Mouse (Mus musculus) retina, postnatal 1 day (tissue): ENCODE measurements around the gene Gpr137c.
A peak's percentile ranks its signal among the peaks of the same experiment; 100 is the strongest.

ENCODE experiments used
- DNase-seq: peaks from one replicate; pipeline ENCODE4 v3.0.0-alpha.2; 2012

Gene Gpr137c

DNA sequence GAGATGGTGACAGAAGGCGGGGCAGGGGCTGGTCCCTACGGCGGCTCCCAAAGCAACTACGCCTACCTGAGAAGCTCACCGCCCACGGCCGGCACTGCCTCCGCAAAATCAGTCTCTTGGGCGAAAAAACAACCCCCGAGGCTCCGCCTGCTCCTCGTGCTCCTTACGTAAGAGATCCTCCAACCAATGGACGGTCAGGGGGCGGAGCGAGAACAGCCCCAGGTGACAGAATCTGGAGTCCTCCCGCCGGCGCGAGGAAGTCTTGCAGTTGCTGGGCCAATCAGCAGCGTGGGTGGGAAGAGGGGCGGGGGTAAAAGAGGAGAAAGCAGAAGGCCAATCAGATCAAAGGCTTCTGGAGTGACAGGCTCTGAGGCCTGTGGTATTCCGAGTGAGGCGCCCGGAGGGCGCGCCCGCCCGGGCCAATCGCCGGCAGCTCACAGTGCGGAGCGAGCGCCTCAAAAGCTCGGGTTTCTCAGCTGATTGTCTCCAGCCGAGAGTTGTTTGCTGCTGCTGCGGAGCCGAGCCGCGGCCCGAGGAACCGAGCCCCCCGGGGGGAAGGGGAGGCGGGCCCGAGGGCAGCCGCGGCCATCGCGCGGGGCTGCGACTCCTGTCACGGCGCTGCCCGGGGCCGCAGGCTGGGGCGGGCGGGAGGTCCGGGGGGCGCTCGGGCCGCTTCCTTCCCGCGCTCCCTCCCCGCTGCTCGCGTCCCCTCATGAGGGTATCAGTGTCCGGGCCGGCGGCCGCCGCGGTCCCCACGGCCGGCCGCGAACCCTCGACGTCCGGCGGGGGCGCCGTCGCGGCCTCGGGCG is at the start of gene Gpr137c:
Gene Gpr137c (plus strand): TSS at position 437 of the 809 bp plus-strand sequence.
- DNase-seq = peak; percentile 100

DNA sequence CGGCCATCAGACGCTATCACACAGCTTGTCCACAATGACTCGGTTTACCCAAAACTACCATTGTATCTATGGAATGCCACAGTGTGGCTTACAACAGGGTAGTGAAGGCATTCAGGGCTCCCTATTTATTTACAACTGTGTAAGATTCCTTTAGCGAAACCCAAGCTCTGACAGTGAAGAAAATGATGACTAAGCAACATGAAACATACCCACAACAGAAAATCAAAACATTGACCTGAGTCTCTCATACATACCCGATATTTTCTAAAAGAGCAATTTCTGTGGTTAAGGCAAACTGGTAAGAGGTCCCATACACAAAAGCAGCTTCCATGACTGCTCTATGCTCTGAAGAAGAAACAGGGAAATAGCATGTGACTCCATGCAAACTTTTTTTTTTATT is 47.3 kb upstream of the Gpr137c start:
- DNase-seq = no peak

DNA sequence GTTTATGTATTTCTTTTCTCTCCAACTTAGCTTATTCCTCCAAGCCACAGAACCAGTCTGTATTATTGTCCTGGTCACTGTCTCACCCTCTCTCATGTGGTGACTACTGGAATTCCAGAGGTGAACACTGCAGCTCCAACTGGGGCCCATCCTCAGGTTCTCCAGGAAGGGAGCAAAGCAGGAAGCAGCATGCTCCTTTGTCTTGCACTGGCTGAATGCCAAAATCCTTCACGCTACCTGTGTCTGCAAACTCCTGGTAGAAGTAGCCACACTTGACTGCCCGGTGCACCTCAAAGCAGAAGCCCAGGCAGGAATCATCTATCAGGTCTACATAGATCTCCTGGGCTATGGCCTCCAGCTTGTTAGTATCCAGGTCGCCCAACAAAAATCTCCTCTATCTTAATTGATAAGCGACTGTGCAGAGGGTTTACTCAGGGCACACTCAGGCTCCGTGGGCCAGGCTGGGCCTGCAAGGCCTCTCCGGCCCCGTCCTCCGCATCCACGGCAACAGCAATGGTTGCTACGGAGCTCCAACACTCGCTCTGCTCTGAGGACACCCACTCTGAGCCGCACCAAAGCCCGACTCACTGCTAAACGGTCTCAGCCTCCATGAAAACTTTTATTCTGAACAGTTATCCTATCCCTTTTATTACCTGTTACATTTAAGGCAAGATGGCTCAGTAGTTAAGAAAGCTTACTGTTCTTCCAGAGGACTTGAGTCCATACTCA is 44.3 kb upstream of the Gpr137c start:
- DNase-seq = no peak

DNA sequence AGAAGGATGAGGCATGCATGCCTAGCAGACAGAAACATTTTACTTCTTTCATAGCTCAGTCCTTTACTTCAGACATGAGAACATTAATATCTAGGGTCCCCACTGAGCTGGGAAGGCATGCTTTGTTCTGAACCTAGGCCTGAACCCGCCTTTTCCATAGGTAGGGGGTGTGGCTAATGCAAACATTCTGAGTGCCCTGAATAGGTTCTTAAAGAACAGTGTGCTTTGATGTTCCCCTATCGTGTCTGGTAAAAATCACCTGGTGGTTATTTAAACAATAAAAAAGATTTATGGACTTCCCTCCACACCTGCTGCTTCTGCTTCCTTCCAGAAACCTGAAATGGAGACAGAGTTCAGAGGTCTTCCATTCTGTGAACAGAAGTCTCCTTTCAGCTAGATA is 40.3 kb upstream of the Gpr137c start:
- DNase-seq = no peak

DNA sequence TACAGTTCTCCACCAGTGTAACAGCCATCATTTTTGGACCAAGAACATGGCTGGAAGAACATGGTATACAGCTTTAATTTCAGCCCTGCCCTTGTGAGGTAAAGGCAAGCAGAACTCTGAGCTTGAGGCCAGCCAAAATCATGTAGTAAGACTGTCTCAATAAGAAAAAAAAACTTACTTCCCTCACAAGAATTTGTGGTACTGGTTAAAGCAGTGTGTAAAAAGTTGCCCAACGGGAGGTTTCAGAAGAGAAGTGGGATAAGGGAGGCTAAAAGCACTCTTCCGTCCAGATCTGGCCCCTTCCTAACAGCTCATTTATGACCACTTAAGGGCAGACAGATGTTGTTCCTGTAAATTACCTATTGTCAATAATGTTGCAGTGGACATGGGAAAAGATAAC is 39.9 kb upstream of the Gpr137c start:
- DNase-seq = no peak

DNA sequence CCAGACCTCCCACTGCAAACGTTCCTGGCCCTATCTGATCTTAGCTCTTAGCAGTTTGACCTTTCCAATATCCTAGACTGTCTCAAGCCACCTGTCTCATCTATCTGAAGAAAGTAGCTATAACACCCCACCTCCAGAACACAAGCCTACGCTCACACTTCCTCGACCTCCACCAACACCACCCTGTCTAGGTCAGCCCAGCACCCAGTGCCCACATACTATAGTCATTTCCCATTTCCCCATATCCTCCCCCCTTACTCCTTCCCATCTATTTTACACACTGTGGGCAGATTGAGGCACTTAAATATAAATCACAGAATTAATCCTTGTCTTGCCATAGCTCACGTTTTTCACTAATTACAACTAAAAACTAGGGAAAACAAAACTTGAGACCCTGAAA is 37.9 kb upstream of the Gpr137c start:
- DNase-seq = no peak

- DNase-seq = no peak
Observed at GRCm38 (mm10) chr14:45190999-45191398, 28.5 kb upstream of the Gpr137c start.

GRCm38 (mm10) chr14:45200607-45201006 is 18.9 kb upstream of the Gpr137c start:
- DNase-seq = no peak

- DNase-seq = no peak
Observed at GRCm38 (mm10) chr14:45210683-45211082, 8.8 kb upstream of the Gpr137c start.

- DNase-seq = no peak
Observed at GRCm38 (mm10) chr14:45211431-45211830, 8.1 kb upstream of the Gpr137c start.

GRCm38 (mm10) chr14:45216711-45217340 is 2.7 kb upstream of the Gpr137c start:
- DNase-seq = no peak

DNA sequence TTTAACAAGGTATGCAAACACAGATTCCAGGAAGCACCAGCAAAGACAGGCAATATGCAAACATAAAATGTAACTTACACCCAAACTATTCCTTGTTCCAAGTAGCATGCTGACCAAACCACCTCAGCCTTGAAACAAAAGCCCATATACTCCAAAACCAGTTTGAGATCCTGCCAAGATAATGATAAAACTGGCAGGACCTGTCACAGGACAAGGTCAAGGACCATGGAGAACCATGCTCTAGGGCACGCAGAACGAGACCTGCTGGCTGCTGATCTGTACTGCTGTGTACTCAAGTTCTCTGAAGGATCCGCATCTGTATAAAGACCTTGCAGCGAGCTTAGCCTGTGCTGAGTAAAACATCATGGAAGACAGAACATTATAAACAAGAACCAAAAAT is 1.8 kb upstream of the Gpr137c start:
- DNase-seq = no peak

- DNase-seq = peak; percentile 91
Observed at GRCm38 (mm10) chr14:45220090-45220956, 806 bp downstream of the Gpr137c start, which contains the start of gene Txndc16. Gene Txndc16, minus strand, starts transcription at chr14:45220328.

DNA sequence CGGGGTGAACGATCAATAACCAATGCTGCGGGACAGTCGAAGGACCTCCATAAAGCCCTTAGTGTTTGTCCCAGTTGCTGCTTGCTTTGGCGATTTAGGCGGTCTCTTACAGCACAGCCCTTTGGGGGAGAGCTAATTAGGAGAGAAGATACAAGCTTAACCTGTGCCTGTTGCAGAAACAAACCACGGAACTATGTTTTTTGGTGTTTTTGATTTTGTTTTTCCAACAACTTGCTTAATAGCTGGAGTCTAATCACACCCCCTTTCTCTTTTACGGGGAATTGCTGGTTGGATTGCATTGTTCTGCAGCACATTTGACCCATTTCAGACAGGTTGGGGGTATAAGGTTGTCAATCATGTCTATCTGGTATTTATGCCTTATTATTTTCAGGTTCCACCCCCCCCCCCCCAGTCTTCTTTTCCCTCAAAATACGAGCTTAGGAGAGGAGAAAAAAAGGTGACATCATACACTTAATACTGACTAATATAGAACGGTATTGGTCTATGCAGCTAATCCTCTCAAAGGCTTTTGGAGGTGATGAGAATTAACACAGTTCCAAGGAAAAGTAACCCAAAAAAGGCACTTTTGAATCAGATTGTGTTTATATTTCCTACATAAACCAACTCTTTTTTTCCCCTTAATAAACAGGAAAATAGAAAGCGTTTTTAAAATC is 1.6 kb downstream of the Gpr137c start:
- no peak for DNase-seq

GRCm38 (mm10) chr14:45239042-45239441 is 19.5 kb downstream of the Gpr137c start:
- DNase-seq = no peak

GRCm38 (mm10) chr14:45241613-45242012 is 22.1 kb downstream of the Gpr137c start:
- DNase-seq = no peak

DNA sequence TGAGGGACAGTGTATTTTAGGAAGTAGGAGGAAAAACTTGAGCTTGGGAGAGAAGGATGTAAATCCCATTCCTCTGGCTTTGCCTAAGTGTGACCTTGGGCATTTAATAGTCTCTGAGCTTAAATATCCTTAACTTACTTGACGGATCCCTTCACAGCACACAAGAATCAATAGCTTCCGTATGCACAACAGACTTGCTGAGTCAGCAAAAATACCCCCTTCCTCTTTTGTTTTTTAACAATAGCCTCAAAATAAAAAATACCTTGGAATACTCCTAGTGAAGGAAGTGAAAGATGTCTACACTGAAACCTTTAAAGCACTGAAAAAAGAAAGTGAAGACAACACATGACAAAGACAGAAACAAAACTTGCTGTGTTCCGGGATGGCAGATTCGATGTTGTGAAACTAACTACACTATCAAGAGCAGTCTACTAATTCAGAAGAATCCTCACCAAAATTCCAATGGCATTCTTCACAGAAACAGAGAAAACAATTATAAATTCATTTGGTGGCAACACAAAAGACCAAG is 32.1 kb downstream of the Gpr137c start:
- no peak for DNase-seq

DNA sequence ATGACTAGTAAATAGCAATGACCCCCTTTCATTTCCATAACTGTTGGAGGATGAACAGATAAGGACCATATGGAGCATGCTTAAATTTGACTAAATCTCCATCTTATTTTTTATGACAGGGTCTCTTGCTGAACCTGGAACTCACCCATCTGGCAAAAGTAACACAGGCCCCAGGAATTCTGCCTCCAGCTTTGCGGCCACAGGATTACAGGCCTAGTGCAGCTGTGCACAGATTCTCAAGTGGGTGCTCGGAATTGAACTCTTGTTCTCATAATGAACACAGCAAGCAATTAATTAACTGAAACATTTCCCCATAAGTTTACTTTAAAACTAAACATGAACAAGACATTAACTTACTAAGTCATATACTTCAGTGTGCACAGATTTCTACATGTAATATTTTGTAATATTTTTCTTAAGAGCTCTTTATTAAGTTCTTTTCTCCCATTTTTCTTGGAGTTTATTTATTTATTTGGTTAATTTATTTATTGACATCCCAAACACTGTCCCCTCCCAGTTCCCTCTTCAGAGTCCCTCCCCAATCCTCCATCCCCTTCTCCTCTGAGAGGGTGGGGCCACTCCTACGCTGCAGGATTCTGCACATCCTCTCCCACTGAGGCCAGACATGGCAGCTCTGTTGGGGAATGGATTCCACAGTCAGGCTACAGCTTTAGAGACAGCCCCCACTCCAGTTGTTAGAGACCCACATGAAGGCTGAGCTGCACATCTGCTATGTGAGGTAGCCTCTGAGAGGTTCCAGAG is 44.5 kb downstream of the Gpr137c start:
- no peak for DNase-seq

DNA sequence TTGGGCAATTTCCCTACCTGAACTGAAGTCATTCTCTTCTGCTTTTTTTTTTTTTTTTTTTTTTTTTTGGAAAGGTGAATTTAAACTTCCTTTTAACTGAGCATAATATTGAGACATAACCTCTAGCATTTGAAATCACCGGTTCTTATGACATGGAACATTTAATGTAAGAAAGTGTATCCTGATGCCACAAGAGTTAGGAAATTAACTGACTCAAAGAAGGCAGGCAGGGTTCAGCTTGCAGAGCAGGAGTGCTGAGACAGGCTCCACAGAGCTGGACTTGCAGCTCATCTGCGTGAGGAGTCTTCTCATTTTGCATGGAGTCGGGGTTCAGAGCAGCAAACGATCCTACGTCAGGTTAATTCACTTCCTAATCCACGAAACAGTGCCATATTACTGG is 56.3 kb downstream of the Gpr137c start:
- DNase-seq = no peak

GRCm38 (mm10) chr14:45282066-45282465 is 62.5 kb downstream of the Gpr137c start:
- DNase-seq = no peak

GRCm38 (mm10) chr14:45291608-45292007 is 72.1 kb downstream of the Gpr137c start:
- no peak for DNase-seq
